Mouse (Mus musculus): ENCODE measurements around the gene Zc2hc1c. TPM values are rescaled to one million over a fixed set of nuclear protein-coding genes. Genes with fewer than 3 reads are reported as not detected.

The Zc2hc1c gene
- 0.82 and 0.85 TPM in 2 replicates for polyA plus RNA-seq (2016; fragmentation: Nextera tagmentation; extraction: Ambion mirVana)

DNA sequence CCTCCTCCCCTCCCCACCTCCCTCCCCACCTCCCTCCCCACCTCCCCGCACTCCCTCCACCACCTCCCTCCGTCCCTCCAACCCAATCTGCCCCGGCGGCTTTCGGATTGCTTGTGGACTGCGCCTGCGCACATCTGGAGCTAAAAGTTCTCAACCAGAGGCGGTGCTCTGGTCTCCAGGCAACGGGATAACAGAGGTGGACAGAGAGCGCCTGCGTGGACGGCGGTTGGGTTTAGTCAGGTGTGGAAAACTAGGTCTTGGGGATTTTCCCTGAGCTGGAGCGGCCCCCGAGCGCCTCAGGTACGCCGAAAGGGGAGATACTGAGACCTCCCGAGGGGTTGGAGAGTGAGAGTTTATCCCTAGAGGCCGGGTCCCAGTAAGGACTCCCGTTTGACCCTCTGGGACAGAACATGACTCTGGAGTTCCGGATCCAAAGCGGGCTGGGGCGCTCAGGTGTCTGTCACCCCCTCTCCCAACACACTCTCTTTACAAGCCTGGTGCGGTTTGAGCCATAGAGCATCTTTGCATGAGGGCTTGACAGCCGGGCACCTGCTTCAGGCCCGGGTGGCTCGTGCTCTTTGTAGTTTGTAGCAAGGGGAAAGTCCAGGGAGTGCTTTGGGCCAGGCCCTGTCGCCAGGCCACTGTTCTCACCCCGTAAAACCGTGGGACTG lies at the start of gene Zc2hc1c:
Gene Zc2hc1c, plus strand, starts transcription at position 106 of the 671 bp plus-strand sequence.
- no peaks in the 10 kb centered on the region for H3K9me3 ChIP-seq
- peak; percentile 97 for DNase-seq (ENCODE audit: low spot score)
- peak within 1 kb of the TSS; percentile 84 for H3K27ac ChIP-seq
- WGBS = 2% methylated on average over 29 of the region's 31 CpGs
- H3K4me3 ChIP-seq = peak within 1 kb of the TSS; percentile 72
- H3K36me3 ChIP-seq = 0 out of 2 replicates have a peak, but pooled peaks cover 2% of the 10 kb centered on the region
- H3K4me1 ChIP-seq = peaks cover 25% of the 10 kb centered on the region
- peaks cover 18% of the 10 kb centered on the region; the same call in 1 of the 2 replicates for H3K27me3 ChIP-seq (ENCODE audit: insufficient read depth, poor library complexity, severe bottlenecking)

DNA sequence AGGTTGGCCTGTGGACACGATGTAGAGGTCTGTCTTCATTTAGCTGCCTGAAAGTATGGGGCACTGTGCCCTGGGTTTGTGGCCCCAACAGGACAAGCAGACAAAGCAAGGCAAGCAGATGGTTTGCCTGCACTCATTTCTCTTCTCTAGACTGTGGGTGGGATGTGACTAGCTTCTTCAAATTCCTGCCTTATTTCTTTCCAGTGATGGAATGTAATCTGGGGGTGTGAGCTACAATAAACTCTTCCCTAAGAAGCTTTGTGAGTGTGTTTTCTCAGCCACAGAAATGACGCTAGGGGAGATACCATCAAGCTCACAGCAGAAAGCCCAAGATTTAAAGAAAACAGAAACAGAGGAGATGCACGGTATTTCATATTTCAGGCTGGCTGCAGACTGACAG lies 36.3 kb upstream of the Zc2hc1c start:
- Histone ChIP-seq H3K27me3 (ENCODE audit: insufficient read depth, poor library complexity, severe bottlenecking) (no peaks in the 10 kb centered on the region), H3K36me3 (peaks cover 14% of the 10 kb centered on the region), H3K4me3 (no peak overlapping the region), H3K4me1 (no peaks in the 10 kb centered on the region), H3K27ac (no peak overlapping the region), H3K9me3 (no peaks in the 10 kb centered on the region)
- DNase-seq (ENCODE audit: low spot score) = no peak
- WGBS = 72% methylated on average over 3 of the region's 3 CpGs

DNA sequence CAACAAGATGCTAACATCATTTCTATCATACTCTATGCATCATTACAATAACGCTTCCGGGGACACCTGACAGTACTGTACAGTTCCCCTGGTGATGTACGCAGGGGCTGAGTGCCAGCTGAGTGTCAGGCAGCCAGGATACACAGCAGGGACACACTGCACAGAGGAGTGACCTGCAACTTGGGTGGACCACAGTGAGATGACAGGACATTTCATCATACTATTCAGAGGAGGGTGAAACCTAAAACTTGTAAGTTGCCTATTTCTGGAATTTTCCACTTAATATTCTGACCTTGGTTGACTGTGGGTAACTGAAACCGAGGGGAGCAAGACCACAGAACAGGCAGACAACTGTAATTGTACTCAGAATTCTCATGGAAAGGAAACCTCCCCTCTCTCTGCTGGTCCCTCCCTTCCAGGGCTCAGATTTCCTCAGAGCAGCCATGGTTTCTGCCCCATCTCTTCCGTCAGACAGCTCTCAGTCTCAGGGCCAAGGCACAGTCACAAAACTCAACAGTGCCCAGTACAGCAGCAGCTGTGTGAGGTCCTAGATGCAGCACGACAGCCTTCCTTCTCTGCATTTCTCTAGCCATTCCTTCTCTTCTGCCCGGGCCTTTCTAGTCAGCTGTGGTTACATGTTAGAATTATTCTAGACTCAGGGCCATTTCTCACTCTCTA lies 32.2 kb upstream of the Zc2hc1c start:
- Histone ChIP-seq H3K36me3 (peaks cover 5% of the 10 kb centered on the region; the same call in 1 of the 2 replicates), H3K9me3 (no peaks in the 10 kb centered on the region), H3K4me3 (no peak overlapping the region), H3K27ac (peak overlapping the region; percentile 69), H3K4me1 (no peaks in the 10 kb centered on the region), H3K27me3 (ENCODE audit: insufficient read depth, poor library complexity, severe bottlenecking) (no peaks in the 10 kb centered on the region)
- DNase-seq (ENCODE audit: low spot score) = no peak
- 58% methylated on average over 7 of the region's 7 CpGs for WGBS

DNA sequence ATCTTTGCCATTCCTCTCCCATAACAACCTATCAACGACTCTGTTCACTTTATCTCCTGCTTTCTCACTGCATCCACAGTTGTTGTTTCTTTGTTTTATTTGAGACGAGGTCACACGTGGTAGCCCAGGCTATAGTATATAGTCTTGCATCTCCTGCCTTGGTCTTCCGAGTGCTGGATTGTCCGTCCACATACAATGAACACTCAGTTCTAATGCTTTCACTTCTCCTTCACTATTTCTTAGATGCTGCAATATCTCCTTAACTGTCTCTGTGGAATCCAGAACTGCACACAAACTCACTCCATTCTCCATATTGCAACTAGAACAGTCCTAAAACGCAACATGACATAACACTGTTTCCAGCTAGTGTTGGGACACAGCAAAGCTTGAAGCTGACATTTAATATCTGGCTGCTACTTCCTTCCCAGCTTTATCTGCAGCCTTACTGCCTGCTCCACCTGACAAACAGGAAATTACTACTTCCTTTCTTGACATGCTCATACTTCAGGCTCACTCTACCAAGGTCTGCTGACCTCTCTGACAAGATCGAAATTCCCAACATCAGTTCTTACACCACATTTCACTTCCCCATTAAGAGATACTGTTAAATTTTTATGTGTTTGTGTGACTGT lies 31.3 kb upstream of the Zc2hc1c start:
- no peak overlapping the region for H3K4me3 ChIP-seq
- WGBS = 60% methylated on average over 7 of the region's 7 CpGs
- no peaks in the 10 kb centered on the region for H3K27me3 ChIP-seq (ENCODE audit: insufficient read depth, poor library complexity, severe bottlenecking)
- H3K27ac ChIP-seq = peak overlapping the region; percentile 44; the same call in 1 of the 2 replicates
- DNase-seq (ENCODE audit: low spot score) = no peak
- no peaks in the 10 kb centered on the region for H3K4me1 ChIP-seq
- H3K9me3 ChIP-seq = no peaks in the 10 kb centered on the region
- peaks cover 5% of the 10 kb centered on the region; the same call in 1 of the 2 replicates for H3K36me3 ChIP-seq

DNA sequence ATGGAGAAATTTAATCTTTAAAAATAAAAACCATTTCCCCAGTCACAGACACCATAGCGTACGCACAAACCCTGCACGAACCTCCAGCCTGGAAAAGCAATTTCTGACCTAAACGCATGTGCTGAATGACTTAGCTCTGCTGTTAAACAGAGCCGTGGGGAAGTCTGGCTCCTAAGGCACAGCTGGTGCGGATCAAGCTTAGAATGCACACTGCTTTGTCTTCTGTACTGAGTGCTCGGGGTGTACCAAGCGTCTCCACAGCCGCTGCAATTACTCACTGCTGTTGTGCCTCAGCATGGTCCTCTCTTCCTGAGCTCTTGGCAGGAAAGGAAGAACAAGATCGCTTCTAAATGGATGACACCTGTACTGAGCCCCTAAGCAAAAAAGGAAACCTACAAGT lies 25.9 kb upstream of the Zc2hc1c start:
- no peak for DNase-seq (ENCODE audit: low spot score)
- 67% methylated on average over 10 of the region's 10 CpGs for WGBS
- no peak overlapping the region for H3K27ac ChIP-seq

DNA sequence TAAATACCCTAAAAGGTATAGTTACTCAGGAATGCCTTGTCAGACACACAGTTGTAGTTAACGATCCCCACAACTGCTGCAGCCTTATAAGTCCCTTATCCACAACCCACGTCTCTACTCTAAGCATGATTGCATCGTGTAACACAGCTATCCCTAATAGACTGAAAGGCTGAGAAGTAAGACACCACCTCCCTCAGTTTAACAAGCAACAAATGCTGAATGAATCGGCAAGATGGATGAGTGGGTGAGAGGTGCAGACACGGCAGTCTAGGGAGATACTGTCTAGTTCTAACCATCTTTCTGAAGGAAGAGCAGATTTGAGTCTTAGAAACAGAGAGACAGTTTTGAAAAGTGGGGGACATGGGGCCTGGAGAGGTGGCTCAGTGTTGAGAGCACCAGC lies 25.2 kb upstream of the Zc2hc1c start:
- no peaks in the 10 kb centered on the region for H3K27me3 ChIP-seq (ENCODE audit: insufficient read depth, poor library complexity, severe bottlenecking)
- H3K9me3 ChIP-seq = no peaks in the 10 kb centered on the region
- H3K4me1 ChIP-seq = no peaks in the 10 kb centered on the region
- WGBS = 82% methylated on average over 5 of the region's 5 CpGs
- H3K4me3 ChIP-seq = no peak overlapping the region
- H3K36me3 ChIP-seq = peaks cover 2% of the 10 kb centered on the region; the same call in 1 of the 2 replicates
- DNase-seq (ENCODE audit: low spot score) = no peak
- H3K27ac ChIP-seq = no peak overlapping the region

More for the DNA sequence above, 25.9 kb upstream of the Zc2hc1c start:
- Histone ChIP-seq H3K9me3 (no peaks in the 10 kb centered on the region), H3K4me3 (no peak overlapping the region), H3K27me3 (ENCODE audit: insufficient read depth, poor library complexity, severe bottlenecking) (no peaks in the 10 kb centered on the region), H3K4me1 (no peaks in the 10 kb centered on the region), H3K36me3 (peaks cover 5% of the 10 kb centered on the region; the same call in 1 of the 2 replicates)

DNA sequence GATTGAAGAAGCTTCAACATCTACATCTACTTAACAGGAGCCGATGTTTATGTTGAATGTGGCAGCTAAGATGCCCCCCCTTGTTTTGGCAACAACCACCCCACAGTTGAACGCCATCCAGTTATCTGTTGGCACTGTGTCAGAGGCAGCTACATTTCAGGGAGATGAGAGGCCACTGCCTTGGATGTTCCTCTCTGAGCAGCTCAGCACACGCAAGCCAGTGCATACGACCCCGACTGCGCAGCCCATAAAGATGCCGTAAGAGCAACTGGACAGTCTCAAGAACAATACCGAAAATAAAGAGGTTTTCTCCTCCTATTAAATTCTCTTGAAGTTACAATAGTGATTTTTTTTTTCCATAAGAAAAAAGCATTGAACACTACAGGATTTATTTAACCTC lies 23.9 kb upstream of the Zc2hc1c start:
- 84% methylated on average over 8 of the region's 8 CpGs for WGBS
- no peak for DNase-seq (ENCODE audit: low spot score)
- no peaks in the 10 kb centered on the region for H3K36me3 ChIP-seq
- no peaks in the 10 kb centered on the region for H3K4me1 ChIP-seq
- no peaks in the 10 kb centered on the region for H3K9me3 ChIP-seq
- H3K4me3 ChIP-seq = no peak overlapping the region
- H3K27ac ChIP-seq = no peak overlapping the region
- H3K27me3 ChIP-seq (ENCODE audit: insufficient read depth, poor library complexity, severe bottlenecking) = no peaks in the 10 kb centered on the region

DNA sequence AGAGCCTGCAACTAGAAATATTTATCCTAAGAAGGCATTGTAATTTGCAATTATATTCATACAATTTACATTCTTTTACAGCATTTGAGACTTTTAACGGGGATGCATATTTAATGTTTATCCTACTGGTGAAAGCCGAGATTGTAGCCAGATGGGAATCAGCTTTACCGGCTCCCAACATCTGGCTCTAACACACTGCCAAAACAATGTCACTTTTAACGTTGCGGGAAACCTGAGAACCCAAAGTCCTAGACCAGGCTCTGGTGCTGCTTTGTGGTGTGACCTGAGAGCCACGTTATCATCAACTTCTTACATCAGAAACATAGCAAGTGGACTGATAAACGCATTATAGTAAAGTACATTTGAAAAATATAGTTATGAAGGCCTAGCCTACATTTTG lies 23.5 kb upstream of the Zc2hc1c start:
- Histone ChIP-seq H3K27me3 (ENCODE audit: insufficient read depth, poor library complexity, severe bottlenecking) (no peaks in the 10 kb centered on the region), H3K4me1 (0 out of 2 replicates have a peak, but pooled peaks cover 2% of the 10 kb centered on the region), H3K27ac (no peak overlapping the region), H3K4me3 (no peak overlapping the region), H3K9me3 (no peaks in the 10 kb centered on the region), H3K36me3 (no peaks in the 10 kb centered on the region)
- no peak for DNase-seq (ENCODE audit: low spot score)
- 53% methylated on average over 7 of the region's 7 CpGs for WGBS

DNA sequence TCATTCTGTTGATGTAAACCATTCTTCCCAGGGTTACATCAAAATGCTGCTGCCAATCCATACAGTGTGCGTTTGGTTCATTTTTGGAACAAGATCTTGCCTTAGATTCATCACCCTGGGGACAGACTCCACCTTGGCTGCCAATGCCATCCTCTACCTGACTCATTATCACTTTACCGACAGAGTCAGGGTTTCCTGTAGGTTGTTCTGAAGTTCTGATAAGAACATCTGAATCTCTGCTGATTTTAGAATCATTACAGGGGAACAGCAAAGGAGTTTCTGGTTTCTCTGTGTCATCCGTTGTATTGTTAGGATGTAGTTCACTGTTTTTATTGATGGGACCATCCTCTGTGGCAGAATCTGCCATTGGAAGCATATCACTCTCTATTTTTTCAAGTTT lies 22.1 kb upstream of the Zc2hc1c start:
- Histone ChIP-seq H3K9me3 (no peaks in the 10 kb centered on the region), H3K4me1 (0 out of 2 replicates have a peak, but pooled peaks cover 9% of the 10 kb centered on the region), H3K27me3 (ENCODE audit: insufficient read depth, poor library complexity, severe bottlenecking) (no peaks in the 10 kb centered on the region), H3K36me3 (no peaks in the 10 kb centered on the region), H3K4me3 (no peak overlapping the region), H3K27ac (no peak overlapping the region)
- WGBS = 80% methylated on average over 3 of the region's 3 CpGs
- DNase-seq (ENCODE audit: low spot score) = no peak

DNA sequence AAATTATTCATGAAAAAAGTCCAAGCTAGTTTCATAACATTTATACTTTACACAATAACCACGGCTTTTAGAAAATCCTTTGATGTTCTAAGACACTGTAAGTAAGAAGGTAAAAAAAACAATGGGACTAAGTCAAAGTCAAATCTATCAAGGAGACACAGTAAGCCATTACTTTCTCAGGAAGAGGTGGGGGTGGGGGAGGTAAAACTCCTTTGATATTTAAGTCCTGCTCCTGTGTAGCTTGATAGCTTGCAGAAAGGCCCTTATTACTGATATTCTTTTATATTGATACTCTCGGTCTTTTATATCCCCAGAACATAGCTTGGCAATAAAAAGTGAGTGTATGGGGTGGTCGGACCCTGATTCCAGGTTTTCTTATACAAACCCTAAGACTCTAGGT lies 18.6 kb upstream of the Zc2hc1c start:
- 56% methylated on average over 3 of the region's 3 CpGs for WGBS
- no peak for DNase-seq (ENCODE audit: low spot score)
- H3K9me3 ChIP-seq = no peaks in the 10 kb centered on the region
- H3K4me1 ChIP-seq = 0 out of 2 replicates have a peak, but pooled peaks cover 9% of the 10 kb centered on the region
- H3K27me3 ChIP-seq (ENCODE audit: insufficient read depth, poor library complexity, severe bottlenecking) = no peaks in the 10 kb centered on the region
- peak overlapping the region; percentile 69 for H3K4me3 ChIP-seq
- peak overlapping the region; percentile 92 for H3K27ac ChIP-seq
- H3K36me3 ChIP-seq = peaks cover 4% of the 10 kb centered on the region

DNA sequence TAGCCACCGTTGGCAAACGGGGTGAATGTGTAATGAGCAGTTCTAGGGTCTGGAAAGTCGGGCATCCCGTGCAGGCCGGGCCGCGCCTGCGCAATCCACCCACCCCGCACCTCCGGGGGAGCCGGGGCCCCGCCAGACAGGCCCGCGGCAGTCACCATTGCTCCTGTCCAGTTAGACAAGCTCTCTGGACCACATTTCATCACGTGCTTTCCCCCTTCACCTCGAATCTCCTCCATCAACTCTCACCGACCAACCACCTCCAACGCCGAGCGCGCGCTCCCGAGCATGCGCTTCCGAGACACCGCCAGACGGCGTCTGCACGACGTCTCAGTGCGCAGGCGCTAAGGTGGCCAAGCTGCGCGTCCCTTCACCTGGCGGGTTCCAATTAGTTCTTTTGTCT lies 18.1 kb upstream of the Zc2hc1c start, which contains the start of gene Mlh3:
Gene Mlh3, minus strand, starts transcription at position 281 of the 400 bp plus-strand sequence.
- Histone ChIP-seq H3K9me3 (no peaks in the 10 kb centered on the region), H3K27me3 (ENCODE audit: insufficient read depth, poor library complexity, severe bottlenecking) (no peaks in the 10 kb centered on the region), H3K4me3 (peak within 1 kb of the TSS; percentile 69), H3K4me1 (0 out of 2 replicates have a peak, but pooled peaks cover 9% of the 10 kb centered on the region), H3K27ac (peak within 1 kb of the TSS; percentile 92), H3K36me3 (peaks cover 9% of the 10 kb centered on the region)
- DNase-seq (ENCODE audit: low spot score) = peak; percentile 94
- WGBS = 1% methylated on average over 35 of the region's 35 CpGs

DNA sequence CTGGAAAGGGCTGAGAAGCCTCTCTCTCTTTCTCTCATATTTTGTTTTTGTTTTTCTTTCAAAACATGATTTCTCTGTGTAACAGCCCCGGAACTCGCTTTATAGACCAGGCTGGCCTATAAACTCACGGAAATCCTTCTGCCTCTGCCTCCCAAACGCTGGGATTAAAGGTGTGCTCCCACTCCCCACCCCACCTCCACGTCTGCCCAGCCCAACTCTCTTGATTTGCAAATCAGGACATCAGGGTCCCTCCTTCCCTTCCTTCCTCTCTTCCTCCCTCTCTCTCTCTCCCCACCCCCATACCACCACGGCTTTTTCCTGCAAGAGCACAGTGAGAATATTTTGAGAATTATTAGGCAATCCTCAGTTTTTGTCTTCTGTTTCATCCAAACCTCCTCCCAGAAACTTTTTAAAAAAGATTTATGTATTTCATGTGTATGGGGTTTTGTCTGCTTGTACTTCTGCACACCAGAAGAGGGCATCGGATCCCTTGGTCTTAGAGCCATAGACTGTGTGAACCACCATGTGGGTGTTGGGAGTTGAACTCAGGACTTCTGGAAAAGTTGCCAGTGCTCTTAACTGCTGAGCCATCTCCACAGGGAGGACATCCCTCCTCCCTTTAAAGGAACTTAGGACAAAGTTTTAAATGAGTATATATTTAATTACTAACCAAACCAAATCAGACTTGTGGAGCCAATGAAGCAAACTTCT lies 17.1 kb upstream of the Zc2hc1c start:
- DNase-seq (ENCODE audit: low spot score) = no peak
- Histone ChIP-seq H3K36me3 (peaks cover 16% of the 10 kb centered on the region), H3K27ac (0 out of 2 replicates have a peak overlapping the region, but pooled peaks have one; percentile 92), H3K27me3 (ENCODE audit: insufficient read depth, poor library complexity, severe bottlenecking) (no peaks in the 10 kb centered on the region), H3K4me3 (no peak overlapping the region), H3K4me1 (0 out of 2 replicates have a peak, but pooled peaks cover 9% of the 10 kb centered on the region), H3K9me3 (no peaks in the 10 kb centered on the region)
- WGBS = 73% methylated on average over 7 of the region's 7 CpGs

All from heart, embryonic 10.5 days (tissue).